Mouse (Mus musculus): ENCODE data around the gene Hps4. TPM values are rescaled to one million over a fixed set of nuclear protein-coding genes. Genes with fewer than 3 reads are reported as not detected.

Hps4 gene
- polyA plus RNA-seq, 1 experiment from 2014 or later: 19.0 TPM

DNA sequence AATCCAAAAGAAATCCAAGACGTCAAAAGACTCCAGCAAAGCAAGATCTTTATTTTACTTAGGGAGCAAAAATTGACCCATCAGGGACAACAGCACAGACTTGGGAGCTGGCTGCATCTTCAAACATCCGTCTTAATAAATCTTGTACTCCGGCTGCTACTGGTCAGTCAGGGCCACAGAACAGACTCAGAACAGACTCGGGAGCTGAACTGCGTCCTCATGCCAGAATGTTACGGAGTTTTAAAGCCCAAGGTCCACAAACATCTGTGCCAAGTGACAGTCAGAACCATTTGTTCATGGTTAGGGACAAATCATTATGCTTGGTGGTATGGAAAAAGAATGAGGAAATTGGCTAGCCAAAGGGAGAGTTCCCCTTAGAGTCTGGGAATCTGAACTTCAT is 19.6 kb upstream of the Hps4 start:
- H3K4me2 ChIP-seq: no peak overlapping the region
- H3K4me3 ChIP-seq: no peak overlapping the region
- ATAC-seq (ENCODE audit: insufficient number of reproducible peaks, low FRiP score): no peak
- H3K27ac ChIP-seq (ENCODE audit: poor library complexity, severe bottlenecking): no peak overlapping the region
- H3K4me1 ChIP-seq (replicated peaks): peaks cover 23% of the 10 kb centered on the region
- H3K9ac ChIP-seq: no peak overlapping the region
- no peaks in the 10 kb centered on the region; the same call in 1 of the 2 replicates for H3K9me3 ChIP-seq (replicated peaks)
- H3K36me3 ChIP-seq: peaks cover 8% of the 10 kb centered on the region
- H3K27me3 ChIP-seq (replicated peaks): no peaks in the 10 kb centered on the region
- WGBS: 87% methylated on average over 6 of the region's 6 CpGs

GRCm38 (mm10) chr5:112324637-112325545 is 18.0 kb upstream of the Hps4 start:
- Histone ChIP-seq H3K9me3 (replicated peaks) (no peaks in the 10 kb centered on the region; the same call in 1 of the 2 replicates), H3K4me3 (peak overlapping the region; percentile 81), H3K9ac (peak overlapping the region; percentile 26; the same call in 1 of the 2 replicates), H3K36me3 (peaks cover 24% of the 10 kb centered on the region), H3K4me1 (replicated peaks) (peaks cover 23% of the 10 kb centered on the region), H3K27me3 (replicated peaks) (no peaks in the 10 kb centered on the region), H3K27ac (ENCODE audit: poor library complexity, severe bottlenecking) (peak overlapping the region; percentile 65), H3K4me2 (peak overlapping the region; percentile 92)
- ATAC-seq (ENCODE audit: insufficient number of reproducible peaks, low FRiP score): peak; percentile 71; the same call in 1 of the 2 replicates
- 22% methylated on average over 24 of the region's 24 CpGs for WGBS

DNA sequence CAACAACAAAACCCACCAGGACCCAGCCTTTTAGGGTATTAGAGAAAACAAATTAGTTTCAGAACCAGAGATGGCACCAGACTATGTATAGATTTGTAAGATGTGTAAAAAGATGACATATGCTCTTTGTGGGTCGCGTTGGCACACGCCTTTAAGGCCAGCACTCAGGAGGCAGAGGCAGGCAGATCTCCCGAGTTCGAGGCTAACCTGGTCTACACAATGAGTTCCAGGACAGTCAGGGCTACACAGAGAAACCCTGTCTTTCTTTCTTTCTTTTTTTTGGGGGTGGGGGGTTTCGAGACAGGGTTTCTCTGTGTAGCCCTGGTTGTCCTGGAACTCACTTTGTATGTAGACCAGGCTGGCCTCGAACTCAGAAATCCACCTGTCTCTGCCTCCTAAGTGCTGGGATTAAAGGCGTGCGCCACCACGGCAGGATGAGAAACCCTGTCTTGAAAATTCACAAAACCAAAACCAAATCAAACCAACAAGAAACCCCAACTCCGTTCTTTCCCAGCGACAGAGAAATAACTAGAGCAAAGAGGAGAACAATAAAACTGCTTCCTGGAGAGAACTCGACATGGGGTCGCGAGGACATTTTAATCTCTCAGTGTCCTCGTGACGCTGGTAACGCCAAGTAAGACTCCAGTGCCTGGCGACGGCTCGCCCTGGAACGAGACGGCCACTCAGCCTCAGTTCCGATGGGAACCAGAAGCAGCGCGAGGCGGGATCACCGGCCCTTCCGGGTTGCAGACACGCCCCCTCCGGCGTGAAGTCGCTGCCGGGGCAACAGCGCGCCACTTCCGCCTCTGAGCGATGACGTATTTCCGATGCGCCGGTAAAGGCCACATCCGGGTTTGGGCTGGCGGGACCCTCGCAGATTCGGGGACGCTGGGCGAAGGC is 17.1 kb upstream of the Hps4 start, which contains the start of gene Tfip11:
Tfip11 (plus strand) TSS at position 813 of the 900 bp plus-strand sequence.
- Histone ChIP-seq H3K27me3 (replicated peaks) (no peaks in the 10 kb centered on the region), H3K4me3 (peak within 1 kb of the TSS; percentile 81), H3K4me2 (peak within 1 kb of the TSS; percentile 92), H3K9ac (peak within 1 kb of the TSS; percentile 80), H3K4me1 (replicated peaks) (peaks cover 23% of the 10 kb centered on the region), H3K27ac (ENCODE audit: poor library complexity, severe bottlenecking) (peak within 1 kb of the TSS; percentile 65), H3K9me3 (replicated peaks) (no peaks in the 10 kb centered on the region; the same call in 1 of the 2 replicates), H3K36me3 (peaks cover 33% of the 10 kb centered on the region)
- WGBS: 6% methylated on average over 48 of the region's 48 CpGs
- peak; percentile 89 for ATAC-seq (ENCODE audit: insufficient number of reproducible peaks, low FRiP score)

- peaks cover 23% of the 10 kb centered on the region for H3K4me1 ChIP-seq (replicated peaks)
- peaks cover 40% of the 10 kb centered on the region for H3K36me3 ChIP-seq
- peak overlapping the region; percentile 80 for H3K9ac ChIP-seq
- H3K4me3 ChIP-seq: peak overlapping the region; percentile 81
- H3K27ac ChIP-seq (ENCODE audit: poor library complexity, severe bottlenecking): no peak overlapping the region
- peak; percentile 37 for ATAC-seq (ENCODE audit: insufficient number of reproducible peaks, low FRiP score)
- whole genome bisulfite sequencing: under 1% methylated on average over 33 of the region's 33 CpGs
- H3K4me2 ChIP-seq: peak overlapping the region; percentile 92
- H3K27me3 ChIP-seq (replicated peaks): no peaks in the 10 kb centered on the region
- H3K9me3 ChIP-seq (replicated peaks): no peaks in the 10 kb centered on the region
Measured at GRCm38 (mm10) chr5:112326446-112327009, 16.4 kb upstream of the Hps4 start.

DNA sequence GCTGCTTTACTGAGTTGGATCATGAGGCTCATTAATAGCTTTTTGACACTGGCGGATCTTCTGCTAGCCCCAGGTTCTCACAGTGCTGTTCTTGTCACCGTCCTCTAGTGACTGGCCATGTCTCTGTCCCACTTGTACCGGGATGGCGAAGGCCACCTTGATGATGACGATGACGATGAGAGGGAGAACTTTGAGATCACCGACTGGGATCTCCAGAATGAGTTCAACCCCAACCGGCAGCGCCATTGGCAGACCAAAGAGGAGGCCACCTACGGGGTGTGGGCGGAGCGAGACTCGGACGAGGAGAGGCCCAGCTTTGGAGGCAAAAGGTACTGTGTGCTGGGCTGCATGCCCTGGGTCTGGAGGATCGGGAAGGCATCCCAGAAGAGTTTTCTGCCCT is 15.0 kb upstream of the Hps4 start:
- Histone ChIP-seq H3K36me3 (peaks cover 54% of the 10 kb centered on the region), H3K4me3 (no peak overlapping the region), H3K9me3 (replicated peaks) (no peaks in the 10 kb centered on the region), H3K9ac (no peak overlapping the region), H3K4me2 (no peak overlapping the region), H3K4me1 (replicated peaks) (peaks cover 23% of the 10 kb centered on the region), H3K27ac (ENCODE audit: poor library complexity, severe bottlenecking) (no peak overlapping the region), H3K27me3 (replicated peaks) (no peaks in the 10 kb centered on the region)
- 92% methylated on average over 15 of the region's 15 CpGs for WGBS
- ATAC-seq (ENCODE audit: insufficient number of reproducible peaks, low FRiP score): no peak

DNA sequence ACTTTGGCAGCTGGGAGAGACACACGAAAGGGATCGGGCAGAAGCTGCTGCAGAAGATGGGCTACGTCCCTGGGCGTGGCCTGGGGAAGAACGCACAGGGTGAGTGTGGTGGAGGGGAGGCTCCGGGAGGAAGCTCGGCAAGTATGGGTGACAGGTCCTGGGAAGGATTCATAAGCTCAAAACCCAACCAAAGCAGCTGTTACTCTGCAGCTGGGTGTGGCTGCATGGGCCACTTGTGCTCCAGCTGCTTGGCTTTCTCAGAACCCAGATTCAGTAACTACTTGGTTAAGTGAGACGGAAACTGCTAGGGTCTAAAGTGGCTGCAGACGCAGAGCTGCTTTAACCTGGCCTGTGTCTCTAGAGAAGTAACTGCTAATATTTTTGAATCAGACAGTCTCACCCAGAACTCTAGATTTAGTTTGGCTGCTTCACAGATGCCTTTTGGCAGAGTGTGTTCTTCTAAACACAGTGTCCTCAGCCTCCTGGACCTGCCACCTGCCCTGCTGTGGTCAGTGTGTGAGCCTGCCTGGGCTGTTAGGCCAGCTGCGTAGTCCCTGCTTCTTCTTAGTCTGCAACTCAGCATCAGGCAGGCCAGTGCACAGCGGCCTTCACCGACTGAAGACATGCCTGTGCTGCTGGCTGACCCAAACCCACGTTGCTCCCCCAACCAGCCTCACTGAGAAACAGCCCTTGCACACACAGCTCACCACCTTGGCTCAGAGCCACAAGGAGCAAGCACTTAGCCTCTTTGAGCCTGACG is 12.9 kb upstream of the Hps4 start:
- H3K27ac ChIP-seq (ENCODE audit: poor library complexity, severe bottlenecking): no peak overlapping the region
- H3K36me3 ChIP-seq: peaks cover 75% of the 10 kb centered on the region
- 90% methylated on average over 14 of the region's 14 CpGs for WGBS
- H3K9ac ChIP-seq: no peak overlapping the region
- peaks cover 17% of the 10 kb centered on the region for H3K4me1 ChIP-seq (replicated peaks)
- no peaks in the 10 kb centered on the region for H3K9me3 ChIP-seq (replicated peaks)
- ATAC-seq (ENCODE audit: insufficient number of reproducible peaks, low FRiP score): no peak
- no peak overlapping the region for H3K4me2 ChIP-seq
- no peaks in the 10 kb centered on the region for H3K27me3 ChIP-seq (replicated peaks)
- H3K4me3 ChIP-seq: no peak overlapping the region

DNA sequence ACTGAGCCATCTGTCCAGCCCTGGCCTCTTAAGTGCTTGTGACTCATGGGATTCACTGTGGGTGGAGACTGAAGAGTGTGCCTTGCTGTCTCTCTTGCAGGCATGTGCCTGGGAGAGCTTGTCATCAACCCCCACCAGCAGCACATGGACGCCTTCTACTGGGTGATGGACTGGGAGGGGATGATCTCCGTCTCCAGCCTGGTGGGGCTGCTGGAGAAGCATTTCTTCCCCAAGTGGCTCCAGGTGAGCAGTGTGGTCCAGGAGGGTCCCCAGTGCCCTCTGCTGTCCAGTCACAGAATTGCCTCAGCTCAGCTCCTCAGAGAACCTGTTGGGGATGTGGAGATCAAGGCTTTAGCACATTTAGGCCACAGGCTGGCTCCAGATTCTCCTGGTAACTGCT is 7.4 kb upstream of the Hps4 start:
- H3K9me3 ChIP-seq (replicated peaks): no peaks in the 10 kb centered on the region
- no peak overlapping the region for H3K27ac ChIP-seq (ENCODE audit: poor library complexity, severe bottlenecking)
- H3K4me2 ChIP-seq: no peak overlapping the region
- H3K36me3 ChIP-seq: peaks cover 92% of the 10 kb centered on the region
- no peak for ATAC-seq (ENCODE audit: insufficient number of reproducible peaks, low FRiP score)
- no peaks in the 10 kb centered on the region for H3K27me3 ChIP-seq (replicated peaks)
- no peak overlapping the region for H3K4me3 ChIP-seq
- WGBS: 28% methylated on average over 2 of the region's 2 CpGs
- no peaks in the 10 kb centered on the region for H3K4me1 ChIP-seq (replicated peaks)
- no peak overlapping the region for H3K9ac ChIP-seq

DNA sequence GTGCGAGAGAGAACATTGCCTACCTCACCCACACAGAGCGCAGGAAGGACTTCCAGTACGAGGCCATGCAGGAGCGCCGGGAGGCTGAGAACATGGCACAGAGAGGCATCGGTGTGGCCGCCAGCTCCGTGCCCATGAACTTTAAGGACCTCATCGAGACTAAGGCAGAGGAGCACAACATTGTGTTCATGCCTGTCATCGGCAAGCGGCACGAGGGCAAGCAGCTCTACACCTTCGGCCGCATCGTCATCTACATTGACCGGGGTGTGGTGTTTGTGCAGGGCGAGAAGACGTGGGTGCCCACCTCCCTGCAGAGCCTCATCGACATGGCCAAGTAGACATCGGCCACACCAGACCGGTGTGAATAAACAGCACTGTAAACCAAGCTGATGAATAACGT is 5.9 kb upstream of the Hps4 start:
- Histone ChIP-seq H3K27me3 (replicated peaks) (no peaks in the 10 kb centered on the region), H3K27ac (ENCODE audit: poor library complexity, severe bottlenecking) (no peak overlapping the region), H3K4me2 (no peak overlapping the region), H3K36me3 (peaks cover 77% of the 10 kb centered on the region), H3K9me3 (replicated peaks) (no peaks in the 10 kb centered on the region), H3K4me1 (replicated peaks) (peaks cover 4% of the 10 kb centered on the region), H3K9ac (0 out of 2 replicates have a peak overlapping the region, but pooled peaks have one; percentile 7), H3K4me3 (no peak overlapping the region)
- 90% methylated on average over 22 of the region's 22 CpGs for WGBS
- no peak for ATAC-seq (ENCODE audit: insufficient number of reproducible peaks, low FRiP score)

DNA sequence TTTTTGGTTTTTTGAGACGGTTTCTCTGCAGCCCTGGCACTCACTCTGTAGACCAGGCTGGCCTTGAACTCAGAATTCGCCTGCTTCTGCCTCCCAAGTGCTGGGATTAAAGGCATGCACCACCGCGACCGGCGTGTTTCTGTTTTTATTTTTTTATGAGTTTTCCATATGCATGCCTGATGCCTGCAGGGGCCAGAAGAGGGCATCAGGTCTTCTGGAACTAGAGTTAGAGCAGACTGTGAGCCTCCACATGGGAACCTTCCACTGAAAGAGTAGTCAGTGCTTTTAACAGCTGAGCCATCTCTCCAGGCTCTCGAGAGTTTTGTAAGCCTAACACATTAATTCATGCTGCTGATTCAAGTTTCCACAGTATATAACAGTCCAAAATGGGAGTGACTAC is 3.7 kb upstream of the Hps4 start:
- Histone ChIP-seq H3K36me3 (peaks cover 55% of the 10 kb centered on the region), H3K27ac (ENCODE audit: poor library complexity, severe bottlenecking) (no peak overlapping the region), H3K4me1 (replicated peaks) (peaks cover 12% of the 10 kb centered on the region), H3K9ac (no peak overlapping the region), H3K4me3 (no peak overlapping the region), H3K4me2 (no peak overlapping the region), H3K27me3 (replicated peaks) (no peaks in the 10 kb centered on the region), H3K9me3 (replicated peaks) (no peaks in the 10 kb centered on the region)
- no peak for ATAC-seq (ENCODE audit: insufficient number of reproducible peaks, low FRiP score)
- 75% methylated on average over 7 of the region's 7 CpGs for WGBS

DNA sequence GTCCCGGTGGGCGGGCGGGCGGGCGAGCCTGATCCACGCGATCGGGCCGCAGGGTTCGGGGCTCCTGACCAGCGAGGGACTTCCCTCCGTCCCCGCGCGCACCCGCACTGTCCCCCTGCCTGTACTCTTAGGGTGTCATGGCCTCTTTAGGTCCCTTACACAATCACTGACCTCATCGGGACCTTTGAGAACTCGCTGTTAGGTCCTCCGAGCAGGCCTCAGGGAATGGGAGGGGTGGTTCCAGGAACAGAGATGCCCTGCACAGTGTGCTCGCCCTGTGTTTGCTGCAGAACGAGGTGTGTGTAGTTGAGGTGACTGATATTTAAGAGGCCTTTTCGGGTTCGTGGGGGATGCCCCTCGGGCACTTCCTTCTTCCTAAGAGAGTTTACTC is 317 bp downstream of the Hps4 start:
- no peaks in the 10 kb centered on the region for H3K27me3 ChIP-seq (replicated peaks)
- H3K27ac ChIP-seq (ENCODE audit: poor library complexity, severe bottlenecking): no peak overlapping the region
- no peaks in the 10 kb centered on the region for H3K9me3 ChIP-seq (replicated peaks)
- peak overlapping the region; percentile 86 for H3K4me2 ChIP-seq
- ATAC-seq (ENCODE audit: insufficient number of reproducible peaks, low FRiP score): peak; percentile 71
- peak overlapping the region; percentile 92 for H3K4me3 ChIP-seq
- peak overlapping the region; percentile 89 for H3K9ac ChIP-seq
- peaks cover 12% of the 10 kb centered on the region for H3K4me1 ChIP-seq (replicated peaks)
- H3K36me3 ChIP-seq: peaks cover 23% of the 10 kb centered on the region
- 0% methylated on average over 24 of the region's 24 CpGs for WGBS
